Mouse (Mus musculus): ENCODE measurements around the gene Iqce.

GRCm38 (mm10) chr5:140675079-140675478, 27.1 kb downstream of the Iqce start:
- TF ChIP-seq POLR2A (IDR thresholded peaks at IDR 0.05; ENCODE audit: borderline replicate concordance, control insufficient read depth, low read depth, low read length), result no peak
- no peak for TF ChIP-seq CTCF (IDR thresholded peaks at IDR 0.05; ENCODE audit: control insufficient read depth, insufficient read depth, low read length)

All from bone marrow, adult 2 months (tissue).